Mouse (Mus musculus): ENCODE data around the gene Syce1. TPM values are rescaled to one million over a fixed set of nuclear protein-coding genes. Genes with fewer than 3 reads are reported as not detected.

Syce1 gene
- total RNA-seq (2014; fragmentation: Nextera tagmentation) (0.56 and 3.1 TPM in 2 replicates), total RNA-seq (2017) (not detected in 2 replicates)

GRCm38 (mm10) chr7:140787406-140788052 lies at the start of gene Syce1:
Gene Syce1, minus strand, starts transcription at chr7:140787852.
- ATAC-seq (replicated peaks; ENCODE audit: poor library complexity, severe bottlenecking): no peak

- ATAC-seq (replicated peaks; ENCODE audit: poor library complexity, severe bottlenecking): no peak
These were observed 48.8 kb upstream of the Syce1 start for GRCm38 (mm10) chr7:140836243-140837115.

GRCm38 (mm10) chr7:140835758-140836087 lies 48.1 kb upstream of the Syce1 start:
- no peak for ATAC-seq (replicated peaks; ENCODE audit: poor library complexity, severe bottlenecking)

- ATAC-seq (replicated peaks; ENCODE audit: poor library complexity, severe bottlenecking): no peak
These were observed 47.5 kb upstream of the Syce1 start, which contains the start of gene Urah for GRCm38 (mm10) chr7:140834968-140835757. Gene Urah, plus strand, starts transcription at chr7:140835018.

GRCm38 (mm10) chr7:140833341-140833740 lies 45.7 kb upstream of the Syce1 start:
- no peak for ATAC-seq (replicated peaks; ENCODE audit: poor library complexity, severe bottlenecking)

- ATAC-seq (replicated peaks; ENCODE audit: poor library complexity, severe bottlenecking): no peak
These were observed 43.8 kb upstream of the Syce1 start for GRCm38 (mm10) chr7:140831447-140831846.

- ATAC-seq (replicated peaks; ENCODE audit: poor library complexity, severe bottlenecking): peak; percentile 95
These were observed 40.7 kb upstream of the Syce1 start for GRCm38 (mm10) chr7:140828171-140828881.

- no peak for ATAC-seq (replicated peaks; ENCODE audit: poor library complexity, severe bottlenecking)
These were observed 35.1 kb upstream of the Syce1 start for GRCm38 (mm10) chr7:140822731-140823130.

- ATAC-seq (replicated peaks; ENCODE audit: poor library complexity, severe bottlenecking): peak; percentile 86
These were observed 34.1 kb upstream of the Syce1 start, which contains the start of gene Zfp941 for GRCm38 (mm10) chr7:140821653-140822329. Gene Zfp941, minus strand, starts transcription at chr7:140822178.

GRCm38 (mm10) chr7:140821305-140821652 lies 33.6 kb upstream of the Syce1 start:
- ATAC-seq (replicated peaks; ENCODE audit: poor library complexity, severe bottlenecking): no peak

- no peak for ATAC-seq (replicated peaks; ENCODE audit: poor library complexity, severe bottlenecking)
These were observed 32.5 kb upstream of the Syce1 start for GRCm38 (mm10) chr7:140820173-140820572.

GRCm38 (mm10) chr7:140812850-140813249 lies 25.2 kb upstream of the Syce1 start:
- no peak for ATAC-seq (replicated peaks; ENCODE audit: poor library complexity, severe bottlenecking)

GRCm38 (mm10) chr7:140811714-140812113 lies 24.1 kb upstream of the Syce1 start:
- ATAC-seq (replicated peaks; ENCODE audit: poor library complexity, severe bottlenecking): no peak

- 0 out of 2 replicates have a peak, but pooled peaks have one; percentile 40 for ATAC-seq (replicated peaks; ENCODE audit: poor library complexity, severe bottlenecking)
These were observed 22.8 kb upstream of the Syce1 start for GRCm38 (mm10) chr7:140810496-140810895.

- peak; percentile 97 for ATAC-seq (replicated peaks; ENCODE audit: poor library complexity, severe bottlenecking)
These were observed 18.1 kb upstream of the Syce1 start for GRCm38 (mm10) chr7:140805704-140806103.

- ATAC-seq (replicated peaks; ENCODE audit: poor library complexity, severe bottlenecking): no peak
These were observed 15.0 kb upstream of the Syce1 start for GRCm38 (mm10) chr7:140802629-140803028.

GRCm38 (mm10) chr7:140798212-140798611 lies 10.6 kb upstream of the Syce1 start:
- no peak for ATAC-seq (replicated peaks; ENCODE audit: poor library complexity, severe bottlenecking)

- peak; percentile 55 for ATAC-seq (replicated peaks; ENCODE audit: poor library complexity, severe bottlenecking)
These were observed 10.0 kb upstream of the Syce1 start for GRCm38 (mm10) chr7:140797619-140798018.

GRCm38 (mm10) chr7:140793541-140793940 lies 5.9 kb upstream of the Syce1 start:
- no peak for ATAC-seq (replicated peaks; ENCODE audit: poor library complexity, severe bottlenecking)

- ATAC-seq (replicated peaks; ENCODE audit: poor library complexity, severe bottlenecking): no peak
These were observed 392 bp upstream of the Syce1 start for GRCm38 (mm10) chr7:140788053-140788435.
